Mouse (Mus musculus) left cerebral cortex, postnatal 14 days (tissue): ENCODE results near the gene Ano6. TPM values are rescaled to one million over a fixed set of nuclear protein-coding genes. Genes with fewer than 3 reads are reported as not detected.
"Not testable (repeated sequence)": the region's sequence is repeated elsewhere in the genome, so short reads cannot be mapped to it uniquely, and the experiment has no call there.

ENCODE experiments used
- DNase-seq, 2 experiments: peaks; one replicate each; pipeline ENCODE4 v3.0.0; 2021 to 2022; ENCODE audit warnings: low spot score in 2 of 2, mixed read lengths in 1 of 2
- intact Hi-C: fragments of 180-260 bp; cut with DNase I; formaldehyde crosslinking; loops from one replicate; pipeline ENCODE4 v1.15.1; 2025
- total RNA-seq, 2 experiments: library from RNA; stranded (reverse); gene quantifications; 2 replicates each; pipeline ENCODE4 v1.2.3; 2021

Ano6 gene
- total RNA-seq, 2 experiments from 2014 or later: 16.9 to 22.0 TPM

DNA sequence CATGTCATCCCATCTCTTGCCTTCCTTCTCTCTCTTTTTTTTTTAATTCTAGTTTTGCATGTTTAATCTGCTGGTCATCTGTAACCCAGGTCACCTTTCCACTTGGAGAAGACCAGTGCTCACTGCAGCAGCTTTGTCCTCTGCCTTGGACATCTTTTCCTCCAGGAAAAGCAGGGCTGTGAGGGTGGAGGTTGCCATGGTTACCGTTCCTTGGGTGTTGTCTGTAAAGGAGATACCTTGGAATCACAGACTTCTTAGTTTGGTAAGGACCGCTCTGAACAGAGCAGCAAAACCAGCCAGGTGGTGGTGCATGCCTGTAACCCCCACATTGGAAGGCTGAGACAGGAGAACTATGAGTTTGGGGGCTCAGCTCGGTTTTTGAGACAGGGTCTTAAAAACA is 26.9 kb downstream of the Ano6 start:
- peak; percentile 67 to 71 for DNase-seq
- intact Hi-C loops: no loop called here

DNA sequence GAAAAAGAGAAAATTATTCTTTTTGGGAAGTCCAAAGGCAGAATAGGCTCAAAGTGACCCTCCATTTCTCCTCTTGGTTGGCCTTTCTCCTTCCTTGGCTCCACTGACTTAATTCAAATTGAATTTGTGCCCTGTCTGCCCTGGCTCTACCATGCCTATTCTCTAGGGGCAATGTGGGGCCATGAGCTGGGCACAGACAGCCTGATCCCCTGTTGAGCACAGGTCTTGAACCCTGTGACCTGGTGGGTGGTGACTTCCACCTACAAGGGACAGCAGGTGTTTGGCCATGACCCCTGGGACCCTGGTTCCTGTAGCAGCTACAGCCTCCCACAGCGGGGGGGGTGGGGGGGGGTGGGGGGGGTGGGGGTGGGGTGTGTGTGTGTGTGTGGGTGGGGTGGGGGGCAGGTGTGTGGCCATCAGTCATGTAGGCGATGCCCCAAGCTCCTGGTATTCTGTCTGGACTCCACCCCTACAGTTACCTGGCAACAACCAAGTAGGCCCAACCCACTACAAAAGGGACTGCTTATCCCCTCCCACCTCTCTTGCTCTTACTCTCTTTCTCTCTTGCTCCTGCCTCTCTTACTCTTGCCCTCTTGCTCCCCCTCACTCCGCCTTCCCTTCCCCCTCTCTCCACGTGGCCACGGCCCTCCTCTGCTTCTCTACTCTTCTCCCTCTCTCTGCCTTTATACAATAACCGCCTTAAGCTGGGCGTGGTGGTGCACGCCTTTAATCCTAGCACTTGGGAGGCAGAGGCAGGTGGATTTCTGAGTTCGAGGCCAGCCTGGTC is 28.8 kb downstream of the Ano6 start:
- no peak for DNase-seq
- intact Hi-C loops: no loop called here

DNA sequence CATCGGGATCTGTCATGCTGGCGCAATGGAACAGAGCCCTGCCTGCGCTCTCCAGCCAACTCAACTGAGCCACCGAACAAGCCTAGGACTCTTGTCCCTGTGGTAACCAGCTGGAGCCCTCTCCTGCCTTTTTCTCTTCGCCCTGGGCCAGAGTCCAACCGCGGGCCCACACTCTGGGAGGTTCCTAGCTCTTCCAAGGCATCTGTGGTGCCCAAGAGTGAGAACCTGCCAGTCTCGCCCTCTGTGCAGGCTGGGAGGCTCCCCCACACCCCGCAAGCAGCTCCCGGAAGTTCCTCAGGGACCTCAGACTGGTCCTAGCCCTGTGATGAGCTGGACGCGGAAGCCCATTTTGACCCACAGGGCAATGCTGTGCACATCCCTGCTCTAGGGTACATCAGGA is 29.5 kb downstream of the Ano6 start:
- no peak for DNase-seq
- intact Hi-C loops: no loop called here

DNA sequence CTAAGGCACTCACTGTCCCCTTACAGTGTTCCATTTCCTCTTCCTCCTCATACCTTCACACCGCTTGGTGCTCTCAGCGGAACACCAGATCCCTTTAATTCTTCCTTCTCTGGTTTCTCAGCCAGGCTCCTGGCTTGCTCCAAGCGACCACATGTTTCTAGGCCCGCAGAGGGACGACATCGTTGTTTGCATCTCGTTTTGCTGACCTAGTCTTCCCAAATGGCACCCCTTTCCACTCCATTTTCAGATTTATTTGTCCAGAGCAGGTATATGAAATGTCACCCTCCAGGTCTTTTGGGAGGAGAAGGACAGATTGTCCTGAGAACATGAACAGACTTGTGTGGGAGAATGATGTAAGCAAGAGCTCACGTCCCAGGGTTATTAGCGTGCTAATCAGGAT is 30.0 kb downstream of the Ano6 start:
- intact Hi-C loops: no loop called here
- DNase-seq: no peak

DNA sequence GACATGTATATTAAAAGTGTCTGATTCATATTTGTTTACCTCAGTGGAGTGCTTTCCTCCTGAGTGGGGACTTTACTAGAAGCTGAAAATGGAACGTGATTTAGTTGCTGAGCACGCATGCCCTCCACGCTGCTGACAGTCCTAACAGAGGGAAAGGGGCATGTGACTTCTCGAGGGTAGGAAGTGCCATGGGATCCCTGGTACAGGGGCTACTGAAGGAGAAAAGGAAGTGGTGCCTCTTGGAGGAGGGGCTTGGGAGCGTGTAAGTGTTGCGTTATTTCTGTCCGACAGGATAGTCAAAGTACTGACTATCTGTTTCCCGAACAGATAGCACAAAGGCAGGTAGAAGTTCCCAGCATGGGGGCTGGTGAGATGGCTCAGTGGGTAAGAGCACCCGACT is 31.5 kb downstream of the Ano6 start:
- intact Hi-C loops: no loop called here
- no peak for DNase-seq

DNA sequence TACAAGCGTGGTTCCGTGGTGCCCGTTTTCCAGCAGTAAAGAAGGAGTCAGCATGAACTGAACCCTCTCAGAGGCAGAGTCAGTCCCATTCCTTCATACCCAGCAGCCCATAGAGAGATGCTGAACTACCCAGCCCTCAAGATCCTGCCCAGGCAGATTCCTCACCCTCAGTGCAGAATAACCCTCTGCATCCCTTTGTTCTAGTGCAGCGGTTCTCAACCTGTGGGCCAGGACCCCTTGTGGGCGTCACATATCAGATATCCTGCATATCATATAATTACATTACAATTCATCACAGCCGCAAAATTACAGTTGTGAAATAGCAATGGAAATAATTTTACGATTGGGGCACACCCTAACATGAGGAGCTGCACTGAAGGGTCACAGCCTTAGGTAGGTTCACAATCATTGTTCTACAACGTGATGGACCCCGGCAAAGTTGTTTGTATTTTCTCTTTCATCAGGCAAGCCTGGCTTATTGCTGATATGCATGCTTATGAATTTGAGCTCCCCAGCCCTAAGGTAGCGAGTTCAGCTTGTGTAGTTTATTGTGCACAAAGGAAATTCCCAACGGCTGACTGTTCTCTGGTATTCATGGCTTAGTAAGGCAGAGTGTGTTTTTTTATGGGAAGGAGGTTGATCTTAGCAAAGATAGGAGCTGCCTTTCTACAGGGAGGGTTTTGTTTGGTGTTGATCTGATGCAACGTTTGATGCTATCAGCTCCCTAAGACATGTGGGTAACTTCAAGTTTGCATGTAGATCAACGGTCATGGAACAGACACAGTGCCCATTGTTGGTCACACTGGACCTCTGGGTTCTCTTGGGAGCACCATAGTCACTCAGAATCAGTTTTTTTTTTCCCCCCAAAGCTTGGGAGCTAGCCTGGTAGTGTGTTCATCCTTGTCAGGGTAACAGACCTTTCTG is 33.0 kb downstream of the Ano6 start:
- intact Hi-C loops: no loop called here
- no peak for DNase-seq

- DNase-seq: no peak
- intact Hi-C loops: no loop called here
Observed at GRCm38 (mm10) chr15:95826516-95826915, 35.9 kb downstream of the Ano6 start.

GRCm38 (mm10) chr15:95827465-95827971 is 36.9 kb downstream of the Ano6 start:
- intact Hi-C loops: no loop called here
- no peak for DNase-seq

GRCm38 (mm10) chr15:95828018-95828646 is 37.5 kb downstream of the Ano6 start:
- intact Hi-C loops: not testable (repeated sequence)

GRCm38 (mm10) chr15:95828647-95829254 is 38.1 kb downstream of the Ano6 start:
- intact Hi-C loops: no loop called here
- DNase-seq: no peak

More at GRCm38 (mm10) chr15:95828018-95828646, 37.5 kb downstream of the Ano6 start:
- not testable (repeated sequence) for DNase-seq

GRCm38 (mm10) chr15:95829553-95830205 is 39.0 kb downstream of the Ano6 start:
- intact Hi-C loops: no loop called here

DNA sequence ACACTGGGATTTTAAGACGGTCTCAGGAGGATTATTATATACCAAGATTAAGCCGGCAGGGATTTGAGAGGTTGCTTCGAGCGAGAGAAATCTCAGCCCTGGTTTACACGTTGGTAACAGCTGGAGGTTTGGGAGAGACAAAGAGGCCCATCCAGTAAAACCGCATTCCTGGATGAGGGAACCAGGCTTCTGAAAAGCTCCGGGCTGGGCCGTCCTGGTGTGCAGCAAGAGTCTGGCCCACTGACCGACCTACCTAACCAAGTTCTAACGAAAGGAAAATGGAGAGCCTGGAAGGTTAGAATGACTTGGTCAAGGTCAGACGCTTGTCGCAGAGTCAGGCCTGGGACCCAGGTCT is 39.5 kb downstream of the Ano6 start:
- intact Hi-C loops: no loop called here
- no peak for DNase-seq

More at GRCm38 (mm10) chr15:95829553-95830205, 39.0 kb downstream of the Ano6 start:
- no peak for DNase-seq

DNA sequence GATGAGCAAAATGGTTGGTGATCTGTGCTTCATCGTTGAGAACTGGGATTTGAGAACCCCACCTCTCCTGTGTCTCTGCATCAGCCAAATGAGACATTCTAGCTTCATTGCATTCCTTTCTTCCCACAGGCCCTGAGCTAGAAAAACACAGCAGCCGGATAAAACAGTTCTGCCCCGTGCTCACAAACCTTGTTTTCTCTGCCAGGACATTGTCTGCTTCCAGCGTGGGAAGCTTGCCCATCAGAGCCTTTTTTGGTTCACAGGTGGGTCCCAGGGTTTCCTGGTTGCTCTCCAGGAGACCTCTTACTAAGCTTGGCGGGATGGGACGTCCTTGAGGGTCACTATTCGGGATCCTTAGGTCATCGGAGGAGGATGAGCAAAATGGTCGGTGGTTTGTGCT is 42.6 kb downstream of the Ano6 start:
- no peak for DNase-seq
- intact Hi-C loops: no loop called here

- intact Hi-C loops: no loop called here
- no peak for DNase-seq
Observed at GRCm38 (mm10) chr15:95836077-95836476, 45.4 kb downstream of the Ano6 start.

- intact Hi-C loops: no loop called here
Observed at GRCm38 (mm10) chr15:95836646-95837434, 46.2 kb downstream of the Ano6 start.

DNA sequence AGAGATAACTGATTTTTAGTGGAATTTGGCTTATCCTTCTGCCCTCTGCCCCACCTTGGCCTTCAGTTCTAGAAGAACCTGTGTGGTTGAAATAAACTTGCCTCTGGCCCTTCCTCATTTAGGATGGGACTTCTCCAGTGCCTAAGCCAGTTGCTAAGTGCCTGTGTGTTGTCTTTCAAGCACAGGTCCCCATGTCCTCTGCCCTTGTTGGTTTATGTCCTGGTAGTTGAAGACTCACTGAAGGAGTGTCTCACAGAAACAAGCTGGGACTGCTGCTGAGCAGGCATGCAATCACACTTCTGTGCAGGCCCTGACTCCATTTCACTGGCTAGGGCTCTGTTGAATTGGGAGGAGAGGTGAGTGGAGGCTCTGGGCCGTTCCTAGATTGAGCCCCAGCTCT is 46.9 kb downstream of the Ano6 start:
- intact Hi-C loops: no loop called here
- no peak for DNase-seq

More at GRCm38 (mm10) chr15:95836646-95837434, 46.2 kb downstream of the Ano6 start:
- DNase-seq: no peak

DNA sequence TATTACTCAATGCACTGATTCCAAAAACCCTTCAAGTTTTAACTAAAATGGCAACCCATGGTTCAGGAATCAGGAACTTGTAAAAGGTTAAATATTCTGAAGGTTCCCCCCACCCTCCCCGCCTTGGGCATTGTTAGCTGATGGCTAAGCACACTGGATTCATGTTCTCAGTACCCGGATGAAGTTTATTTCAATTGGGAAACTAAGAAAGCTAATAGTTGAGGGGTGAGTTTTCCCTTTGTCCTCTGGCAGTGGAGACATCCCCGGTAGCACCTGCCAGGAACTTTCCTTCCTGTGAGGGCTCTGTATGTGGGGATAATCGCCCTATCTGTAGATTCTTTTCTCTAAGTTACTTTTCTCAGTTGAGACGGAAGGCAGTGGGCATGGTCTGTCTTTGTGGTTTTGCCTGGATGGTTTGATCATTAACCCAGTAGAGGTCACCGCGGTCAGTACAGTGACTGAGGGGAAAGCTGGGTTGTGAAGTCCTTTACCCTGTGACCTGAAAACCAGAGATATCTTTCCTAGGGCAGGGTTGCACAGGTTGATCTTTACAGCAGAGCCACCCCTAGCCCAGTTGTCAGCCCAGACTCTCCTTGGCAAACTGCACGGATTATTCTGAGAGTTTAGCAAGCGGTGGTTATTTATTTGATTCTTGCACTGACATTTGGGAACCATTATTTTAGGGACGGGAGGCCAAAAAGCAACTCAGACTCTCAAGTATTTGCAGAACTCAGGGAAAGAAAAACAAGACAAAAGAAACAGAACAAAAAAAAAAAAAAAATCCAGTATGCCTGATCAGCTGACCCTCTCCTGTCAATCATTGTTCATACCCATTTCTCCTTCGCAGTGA is 47.8 kb downstream of the Ano6 start:
- intact Hi-C loops: no loop called here
- no peak for DNase-seq
